Mouse (Mus musculus) layer of hippocampus, postnatal 36 days (tissue): ENCODE measurements at regions not wholly inside any gene's neighbourhood (a gene's known extent, or its start where the extent isn't known, plus 50 kb on each side); places are given as distances from the start of the nearest gene placed in this dataset.

Experiments
- DNase-seq, 2 experiments: peaks; one replicate each; pipeline ENCODE4 v3.0.0; 2022

DNA sequence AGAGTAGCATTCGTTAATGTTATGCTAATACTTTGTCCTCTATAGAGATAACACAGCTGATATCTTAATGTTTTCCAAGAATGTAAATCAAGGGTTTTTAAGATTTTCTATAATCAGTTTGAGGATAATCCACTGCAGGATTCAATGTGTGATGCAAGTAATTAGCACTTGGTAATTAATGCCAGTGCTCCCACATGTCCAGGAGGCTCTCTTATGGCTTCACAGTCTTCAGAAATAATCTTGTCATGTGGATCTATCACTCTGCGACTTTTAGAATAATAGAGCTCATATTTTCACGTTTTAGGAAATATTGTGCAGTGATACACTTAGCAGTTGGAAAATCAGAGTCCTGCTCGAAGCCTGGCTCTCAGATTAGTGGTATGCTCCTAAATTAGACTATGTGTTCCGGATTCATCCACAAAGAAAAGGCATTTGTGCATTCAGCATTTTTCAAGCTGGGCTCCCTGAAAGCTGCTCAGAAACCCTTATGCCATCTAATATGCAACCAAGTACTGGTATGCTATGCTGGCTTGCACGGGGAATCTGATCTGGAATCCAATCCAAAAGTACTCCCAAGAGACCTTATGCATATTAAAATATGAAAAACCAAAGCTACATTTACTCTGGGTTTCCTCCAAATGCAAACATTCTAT lies 1302.8 kb upstream of the Tyrp1 start:
- peak; percentile 1 to 4 for DNase-seq

DNA sequence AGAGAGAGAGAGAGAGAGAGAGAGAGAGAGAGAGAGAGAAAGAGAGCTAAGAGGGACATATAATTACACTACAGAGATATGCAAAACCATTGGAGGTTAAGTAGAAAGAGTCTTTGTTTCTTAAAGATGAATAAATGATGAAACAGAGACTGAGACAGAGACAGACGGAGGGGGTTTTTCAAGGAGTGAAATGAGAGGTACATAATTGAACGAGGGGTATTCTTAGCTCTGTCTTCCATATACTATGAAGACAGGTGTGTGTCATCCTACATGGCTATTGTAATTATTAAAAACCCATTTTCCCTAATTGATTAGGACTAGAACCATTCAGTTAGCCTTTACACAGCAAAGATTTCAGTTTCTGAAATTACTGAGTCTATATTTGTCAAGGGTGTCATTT lies 1302.2 kb upstream of the Tyrp1 start:
- no peak for DNase-seq

DNA sequence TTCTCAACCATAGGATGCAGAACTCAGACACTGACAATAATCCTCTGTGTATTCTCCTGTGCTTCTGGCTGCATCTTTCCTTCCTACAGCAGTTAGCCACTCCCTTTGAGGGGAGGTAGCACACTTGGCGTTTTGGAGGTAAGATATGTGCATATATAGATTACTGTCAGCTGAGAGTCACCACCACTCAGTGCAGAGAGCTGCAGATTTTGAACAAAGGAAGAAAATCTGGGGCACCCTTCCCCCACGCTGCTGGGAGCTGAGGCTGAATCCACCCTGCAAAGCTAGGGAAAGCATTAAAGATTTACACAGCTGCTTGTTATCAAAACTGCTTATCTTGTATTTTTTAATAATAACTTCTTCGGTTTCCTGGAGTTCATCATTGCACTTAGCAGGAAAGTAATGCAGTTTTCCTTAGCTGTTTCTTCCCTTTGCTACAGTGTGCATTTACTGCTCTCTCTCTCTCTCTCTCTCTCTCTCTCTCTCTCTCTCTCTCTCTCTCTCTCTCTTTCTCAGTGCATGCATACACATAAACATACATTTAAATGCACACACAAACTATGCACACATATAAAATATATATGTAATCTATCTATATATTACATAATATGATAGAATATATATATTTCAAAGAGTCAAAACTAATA lies 1301.4 kb upstream of the Tyrp1 start:
- peak; percentile 3 to 8 for DNase-seq

DNA sequence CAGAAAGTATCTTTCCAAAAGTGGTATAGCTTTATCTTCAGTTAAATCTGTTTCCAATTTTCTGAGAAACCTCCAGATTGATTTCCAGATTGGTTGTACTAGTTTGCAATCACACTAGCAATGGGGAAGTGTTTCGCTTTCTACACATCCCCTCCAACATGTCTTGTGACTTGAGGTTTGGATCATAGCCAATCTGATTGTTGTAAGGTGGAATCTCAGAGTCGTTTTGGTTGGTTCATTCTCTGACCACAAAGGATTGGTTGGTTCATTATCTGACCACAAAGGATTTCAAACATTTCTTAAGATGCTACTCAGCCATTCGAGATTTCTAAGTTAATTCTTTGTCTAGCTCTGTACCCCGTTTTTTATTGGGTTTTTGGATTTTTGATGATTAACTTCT lies 1288.5 kb upstream of the Tyrp1 start:
- no peak for DNase-seq
